Mouse (Mus musculus): ENCODE measurements around the gene Haao.

- TF ChIP-seq CTCF (IDR thresholded peaks at IDR 0.05; ENCODE audit: insufficient read depth, low read length) (no peak), POLR2A (IDR thresholded peaks at IDR 0.05; ENCODE audit: borderline replicate concordance, extremely low read depth, low read depth, low read length) (no peak)
Observed at GRCm38 (mm10) chr17:83803987-83804386, 43.8 kb downstream of the Haao start.
